Mouse (Mus musculus) heart, postnatal 0 days (tissue): ENCODE measurements at regions not wholly inside any gene's neighbourhood (a gene's known extent, or its start where the extent isn't known, plus 50 kb on each side); places are given as distances from the start of the nearest gene placed in this dataset.

Experiments used
- ATAC-seq: fragments of 200-750 bp; cut with Nextera tagmentation; 2 replicates; pipeline ENCODE4 v1.8.0; 2017; ENCODE audit warnings: low read depth, moderate number of reproducible peaks, moderate library complexity; ENCODE audit not compliant: insufficient read depth
- DNase-seq: peaks from one replicate; pipeline ENCODE4 v3.0.0-alpha.2; 2016; ENCODE audit warnings: low spot score
- H3K27ac ChIP-seq: fragments of 300-500 bp; sonication (generic); 2 replicates; pipeline ENCODE4 v1.5.1; 2014; ENCODE audit warnings: low read depth, mild to moderate bottlenecking
- H3K27me3 ChIP-seq: fragments of 300-500 bp; sonication (generic); 2 replicates; pipeline ENCODE4 v1.6.1; 2014; ENCODE audit warnings: low read length, mixed read lengths; ENCODE audit not compliant: control insufficient read depth, insufficient read depth
- H3K36me3 ChIP-seq: fragments of 300-500 bp; sonication (generic); replicated peaks from 2 replicates; pipeline ENCODE4 v1.6.1; 2014; ENCODE audit warnings: low read length, mixed read lengths; ENCODE audit not compliant: control insufficient read depth, insufficient read depth
- H3K4me1 ChIP-seq: fragments of 300-500 bp; sonication (generic); 2 replicates; pipeline ENCODE4 v1.6.1; 2014; ENCODE audit warnings: antibody characterized with exemption; ENCODE audit not compliant: control insufficient read depth, insufficient read depth
- H3K4me2 ChIP-seq: fragments of 300-500 bp; sonication (generic); 2 replicates; pipeline ENCODE4 v1.6.1; 2014; ENCODE audit warnings: low read depth, mild to moderate bottlenecking, low read length, moderate library complexity
- H3K4me3 ChIP-seq: fragments of 300-500 bp; sonication (generic); 2 replicates; pipeline ENCODE4 v1.5.1; 2014; ENCODE audit warnings: low read depth, low read length
- H3K9ac ChIP-seq: fragments of 300-500 bp; sonication (generic); replicated peaks from 2 replicates; pipeline ENCODE4 v1.6.1; 2014; ENCODE audit warnings: low read depth, low read length, mixed read lengths
- H3K9me3 ChIP-seq: fragments of 300-500 bp; sonication (generic); replicated peaks from 2 replicates; pipeline ENCODE4 v1.6.1; 2016; ENCODE audit warnings: low read length; ENCODE audit not compliant: control insufficient read depth
- CTCF ChIP-seq: IDR thresholded peaks from 2 replicates; pipeline ENCODE4 v1.5.1; 2016; ENCODE audit warnings: antibody characterized with exemption, control low read depth, low read depth
- EP300 ChIP-seq: IDR thresholded peaks from 2 replicates; pipeline ENCODE4 v1.6.1; 2016; ENCODE audit warnings: antibody characterized with exemption, low read depth
- WGBS: fragments of 180-500 bp; shearing (Covaris S2); extraction: QIAGEN DNeasy Blood & Tissue Kit; methylation state at CpG from one replicate; pipeline ENCODE4 v1.1.7; 2014; 5-methylcytosine and 5-hydroxymethylcytosine counted together

GRCm38 (mm10) chr10:99959279-99959678 is 56.2 kb upstream of the Kitl start:
- Histone ChIP-seq H3K27me3 (no peaks in the 10 kb centered on the region), H3K4me1 (no peaks in the 10 kb centered on the region), H3K36me3 (no peaks in the 10 kb centered on the region), H3K9me3 (no peaks in the 10 kb centered on the region), H3K4me3 (no peak overlapping the region), H3K9ac (no peak overlapping the region), H3K27ac (no peak overlapping the region), H3K4me2 (no peak overlapping the region)
- TF ChIP-seq EP300 = no peak
- no peak for TF ChIP-seq CTCF
- DNase-seq = no peak
- no peak for ATAC-seq
- 69% methylated on average over 3 of the region's 3 CpGs for WGBS

GRCm38 (mm10) chr10:99952486-99952885 is 62.9 kb upstream of the Kitl start:
- Histone ChIP-seq H3K27ac (no peak overlapping the region), H3K36me3 (no peaks in the 10 kb centered on the region), H3K4me2 (no peak overlapping the region), H3K4me1 (no peaks in the 10 kb centered on the region), H3K27me3 (no peaks in the 10 kb centered on the region), H3K4me3 (no peak overlapping the region), H3K9ac (no peak overlapping the region), H3K9me3 (no peaks in the 10 kb centered on the region)
- DNase-seq = no peak
- TF ChIP-seq CTCF (no peak), EP300 (no peak)
- ATAC-seq = no peak
- 83% methylated on average over 7 of the region's 7 CpGs for WGBS

GRCm38 (mm10) chr10:99951718-99952117 is 63.7 kb upstream of the Kitl start:
- WGBS = 57% methylated on average over 4 of the region's 4 CpGs
- TF ChIP-seq CTCF (no peak), EP300 (no peak)
- H3K9ac ChIP-seq = no peak overlapping the region
- H3K4me1 ChIP-seq = no peaks in the 10 kb centered on the region
- H3K9me3 ChIP-seq = no peaks in the 10 kb centered on the region
- H3K4me2 ChIP-seq = no peak overlapping the region
- DNase-seq = no peak
- ATAC-seq = no peak
- no peaks in the 10 kb centered on the region for H3K36me3 ChIP-seq
- H3K27ac ChIP-seq = 0 out of 2 replicates have a peak overlapping the region, but pooled peaks have one; percentile 0
- H3K27me3 ChIP-seq = no peaks in the 10 kb centered on the region
- H3K4me3 ChIP-seq = no peak overlapping the region

GRCm38 (mm10) chr10:99951316-99951715 is 64.1 kb upstream of the Kitl start:
- Histone ChIP-seq H3K4me2 (no peak overlapping the region), H3K4me3 (no peak overlapping the region), H3K4me1 (no peaks in the 10 kb centered on the region), H3K36me3 (no peaks in the 10 kb centered on the region), H3K9me3 (no peaks in the 10 kb centered on the region), H3K27me3 (no peaks in the 10 kb centered on the region), H3K27ac (0 out of 2 replicates have a peak overlapping the region, but pooled peaks have one; percentile 0), H3K9ac (no peak overlapping the region)
- no peak for ATAC-seq
- DNase-seq = no peak
- 69% methylated on average over 6 of the region's 6 CpGs for WGBS
- no peak for TF ChIP-seq EP300
- TF ChIP-seq CTCF = no peak

- H3K27ac ChIP-seq = no peak overlapping the region
- no peak overlapping the region for H3K4me3 ChIP-seq
- 69% methylated on average over 3 of the region's 3 CpGs for WGBS
- H3K36me3 ChIP-seq = no peaks in the 10 kb centered on the region
- H3K4me2 ChIP-seq = no peak overlapping the region
- no peak for ATAC-seq
- no peaks in the 10 kb centered on the region for H3K27me3 ChIP-seq
- H3K9ac ChIP-seq = no peak overlapping the region
- no peaks in the 10 kb centered on the region for H3K9me3 ChIP-seq
- no peak for DNase-seq
- H3K4me1 ChIP-seq = no peaks in the 10 kb centered on the region
- TF ChIP-seq EP300 (no peak), CTCF (no peak)
These were observed 66.7 kb upstream of the Kitl start for GRCm38 (mm10) chr10:99948740-99949139.

- ATAC-seq = no peak
- H3K9me3 ChIP-seq = no peaks in the 10 kb centered on the region
These were observed 70.0 kb upstream of the Kitl start for GRCm38 (mm10) chr10:99945418-99945817.

More at GRCm38 (mm10) chr10:99945418-99945817, 70.0 kb upstream of the Kitl start:
- Histone ChIP-seq H3K4me2 (no peak overlapping the region), H3K27ac (no peak overlapping the region), H3K4me1 (no peaks in the 10 kb centered on the region), H3K9ac (no peak overlapping the region), H3K4me3 (no peak overlapping the region), H3K27me3 (no peaks in the 10 kb centered on the region), H3K36me3 (no peaks in the 10 kb centered on the region)
- TF ChIP-seq CTCF (no peak), EP300 (no peak)
- no peak for DNase-seq
- 60% methylated on average over 3 of the region's 3 CpGs for WGBS
